Mouse (Mus musculus) inflammation-experienced regulatory T-cells, adult 6 months (primary cell): ENCODE measurements around the gene Mcemp1. TPM values are rescaled to one million over a fixed set of nuclear protein-coding genes. Genes with fewer than 3 reads are reported as not detected.
A peak's percentile ranks its signal among the peaks of the same experiment; 100 is the strongest.

ENCODE experiments used
- ATAC-seq: one replicate; pipeline ENCODE4 v1.8.0; 2017
- polyA plus RNA-seq, 3 experiments: library from polyadenylated mRNA; unstranded; fragments of 100-300 nt; shearing (Covaris generic); gene quantifications; one replicate each; pipeline ENCODE4 v1.2.1; 2017

Gene Mcemp1
- under 1 TPM in 1 of 3 experiments, not detected in 2; 0.48 TPM for polyA plus RNA-seq

- no peak for ATAC-seq
Observed at GRCm38 (mm10) chr8:3665507-3665906, at the start of gene Mcemp1. Gene Mcemp1 (plus strand): TSS chr8:3665754.

- peak; percentile 93 for ATAC-seq
Observed at GRCm38 (mm10) chr8:3621199-3621970, 44.2 kb upstream of the Mcemp1 start, which contains the start of the genes Xab2 and Pet100. Gene Xab2 (minus strand): TSS chr8:3621316. Gene Pet100 (plus strand): TSS chr8:3621548.

GRCm38 (mm10) chr8:3622119-3622518 lies 43.4 kb upstream of the Mcemp1 start:
- no peak for ATAC-seq

GRCm38 (mm10) chr8:3625445-3625844 lies 40.1 kb upstream of the Mcemp1 start, which contains the start of gene Pcp2:
Gene Pcp2 (minus strand): TSS chr8:3625545.
- ATAC-seq, result no peak

GRCm38 (mm10) chr8:3626971-3627370 lies 38.6 kb upstream of the Mcemp1 start:
- ATAC-seq, result no peak

GRCm38 (mm10) chr8:3628014-3628413 lies 37.5 kb upstream of the Mcemp1 start:
- peak; percentile 41 for ATAC-seq

- ATAC-seq, result peak; percentile 98
Observed at GRCm38 (mm10) chr8:3630647-3631477, 34.7 kb upstream of the Mcemp1 start, which contains the start of gene Stxbp2. Gene Stxbp2 (plus strand): TSS chr8:3630955.

- no peak for ATAC-seq
Observed at GRCm38 (mm10) chr8:3631478-3631875, 34.1 kb upstream of the Mcemp1 start.

- ATAC-seq, result peak; percentile 71
Observed at GRCm38 (mm10) chr8:3645804-3646203, 19.8 kb upstream of the Mcemp1 start.

GRCm38 (mm10) chr8:3646824-3647531 lies 18.6 kb upstream of the Mcemp1 start:
- ATAC-seq, result no peak

- no peak for ATAC-seq
Observed at GRCm38 (mm10) chr8:3647561-3647960, 18.0 kb upstream of the Mcemp1 start.

- no peak for ATAC-seq
Observed at GRCm38 (mm10) chr8:3648268-3648667, 17.3 kb upstream of the Mcemp1 start.

GRCm38 (mm10) chr8:3648990-3649389 lies 16.6 kb upstream of the Mcemp1 start:
- ATAC-seq, result no peak

GRCm38 (mm10) chr8:3652845-3653244 lies 12.7 kb upstream of the Mcemp1 start:
- no peak for ATAC-seq

- ATAC-seq, result no peak
Observed at GRCm38 (mm10) chr8:3654726-3655508, 10.6 kb upstream of the Mcemp1 start.

GRCm38 (mm10) chr8:3655526-3655925 lies 10.0 kb upstream of the Mcemp1 start, which contains the start of gene Retn:
Gene Retn (plus strand): TSS chr8:3655770.
- no peak for ATAC-seq

GRCm38 (mm10) chr8:3656725-3657381 lies 8.7 kb upstream of the Mcemp1 start:
- no peak for ATAC-seq

- no peak for ATAC-seq
Observed at GRCm38 (mm10) chr8:3660889-3661288, 4.7 kb upstream of the Mcemp1 start.

GRCm38 (mm10) chr8:3664405-3664804 lies 1.1 kb upstream of the Mcemp1 start:
- no peak for ATAC-seq

- peak; percentile 38 for ATAC-seq
Observed at GRCm38 (mm10) chr8:3670388-3670787, 4.8 kb downstream of the Mcemp1 start.

- peak; percentile 66 for ATAC-seq
Observed at GRCm38 (mm10) chr8:3671980-3672491, 6.5 kb downstream of the Mcemp1 start, which contains the start of gene Fcor. Gene Fcor (minus strand): TSS chr8:3672362.
